Mouse (Mus musculus) thymus, adult 2 months (tissue): ENCODE measurements around the gene Zfhx3. TPM values are rescaled to one million over a fixed set of nuclear protein-coding genes. Genes with fewer than 3 reads are reported as not detected.

Source experiments
- DNase-seq: peaks from one replicate; pipeline ENCODE4 v3.0.0; 2021
- H3K27ac ChIP-seq: fragments of 200-500 bp; 2 replicates; pipeline ENCODE4 v1.5.1; 2012; ENCODE audit warnings: low read length, control low read depth; ENCODE audit not compliant: control insufficient read depth, insufficient read depth
- H3K27me3 ChIP-seq: fragments of 200-500 bp; 2 replicates; pipeline ENCODE4 v1.6.1; 2012; ENCODE audit warnings: mild to moderate bottlenecking, low read length, moderate library complexity, mixed read lengths; ENCODE audit not compliant: control insufficient read depth, insufficient read depth
- H3K36me3 ChIP-seq: fragments of 200-500 bp; 2 replicates; pipeline ENCODE4 v1.6.1; 2012; ENCODE audit warnings: mild to moderate bottlenecking, low read length, moderate library complexity; ENCODE audit not compliant: control insufficient read depth, insufficient read depth
- H3K4me1 ChIP-seq: fragments of 200-500 bp; replicated peaks from 2 replicates; pipeline ENCODE4 v1.6.1; 2012; ENCODE audit warnings: low read length; ENCODE audit not compliant: control insufficient read depth, insufficient read depth
- H3K4me3 ChIP-seq: fragments of 200-500 bp; 2 replicates; pipeline ENCODE4 v1.5.1; 2012; ENCODE audit warnings: mild to moderate bottlenecking, low read length, control low read depth, moderate library complexity; ENCODE audit not compliant: control insufficient read depth, insufficient read depth
- CTCF ChIP-seq: fragments of 200-500 bp; IDR thresholded peaks from 2 replicates; pipeline ENCODE4 v1.5.1; 2012; ENCODE audit warnings: mild to moderate bottlenecking, control low read depth, low read length, moderate library complexity, borderline replicate concordance; ENCODE audit not compliant: control insufficient read depth, poor library complexity, insufficient read depth; ENCODE audit errors: extremely low read depth
- POLR2A ChIP-seq: fragments of 200-500 bp; IDR thresholded peaks from 2 replicates; pipeline ENCODE4 v1.6.1; 2012; ENCODE audit warnings: mild to moderate bottlenecking, low read length, control low read depth, moderate library complexity; ENCODE audit not compliant: control insufficient read depth, poor library complexity, insufficient read depth; ENCODE audit errors: extremely low read depth
- WGBS: fragments of 180-500 bp; shearing (Covaris S2); methylation state at CpG from one replicate; pipeline ENCODE4 v1.1.7; 2018; 5-methylcytosine and 5-hydroxymethylcytosine counted together
- polyA plus RNA-seq: library from polyadenylated mRNA; depleted of rRNA; stranded (reverse); fragments of >200 nt; gene quantifications from 2 replicates; pipeline ENCODE4 v1.2.3, GENCODE M21; 2012

Gene Zfhx3
- polyA plus RNA-seq, 1 experiment, result 1.1 TPM

DNA sequence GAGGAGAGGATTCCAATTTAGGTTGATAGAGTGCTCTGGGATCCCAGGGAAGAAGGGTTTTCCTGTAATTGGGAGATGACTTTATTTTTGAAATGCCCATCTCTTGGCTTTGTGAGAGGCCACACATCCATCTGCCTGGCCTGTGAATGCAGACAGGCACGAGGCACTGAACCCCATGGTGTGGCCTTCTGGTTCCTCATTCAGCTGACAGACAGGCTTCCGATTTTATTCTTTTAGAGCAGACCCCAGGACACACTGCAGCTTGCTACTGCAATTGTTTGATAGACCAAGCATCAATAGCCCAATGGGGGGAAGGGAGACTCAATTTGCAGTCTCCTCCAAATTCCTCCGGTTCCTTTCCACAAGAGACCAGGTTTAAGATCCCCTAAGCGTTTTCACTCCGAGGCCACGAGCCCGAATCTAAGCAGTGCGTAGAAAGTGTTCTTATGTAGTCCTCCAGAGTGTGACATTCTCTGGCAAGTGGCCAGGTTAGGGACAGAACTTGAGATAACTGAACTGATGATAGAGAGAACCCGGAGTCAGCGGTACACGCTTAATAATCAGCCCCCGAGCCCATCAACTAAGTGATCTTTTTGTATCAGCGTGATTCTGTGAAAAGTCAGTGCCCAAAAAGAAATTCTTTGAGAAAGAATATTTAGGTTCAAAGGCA lies 275.9 kb downstream of the Zfhx3 start:
- no peaks in the 10 kb centered on the region for H3K27me3 ChIP-seq
- 65% methylated on average over 13 of the region's 13 CpGs for WGBS
- no peak overlapping the region for H3K27ac ChIP-seq
- TF ChIP-seq POLR2A (no peak), CTCF (no peak)
- DNase-seq, result no peak
- no peaks in the 10 kb centered on the region for H3K4me1 ChIP-seq
- no peaks in the 10 kb centered on the region for H3K36me3 ChIP-seq
- H3K4me3 ChIP-seq, result no peak overlapping the region

DNA sequence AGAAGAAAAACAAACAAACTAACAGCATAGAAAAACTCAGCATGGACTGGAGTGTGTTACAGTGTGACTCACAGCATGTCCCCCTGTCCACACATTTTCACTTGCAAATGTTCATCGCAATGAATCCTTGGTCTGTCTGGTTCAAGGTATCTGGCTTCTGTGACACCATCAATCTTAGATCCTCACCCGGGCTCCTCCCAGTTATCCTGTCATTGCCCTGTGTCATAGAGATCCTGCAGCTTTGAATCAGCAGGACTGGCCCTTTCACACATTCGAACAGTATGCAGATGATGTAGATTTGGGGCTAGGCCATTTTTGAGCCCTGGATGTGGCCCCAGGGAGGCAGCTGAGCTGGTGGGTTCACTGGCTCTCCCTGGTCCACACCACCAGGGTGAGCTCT lies 278.1 kb downstream of the Zfhx3 start:
- H3K27me3 ChIP-seq, result no peaks in the 10 kb centered on the region
- no peak overlapping the region for H3K4me3 ChIP-seq
- H3K36me3 ChIP-seq, result no peaks in the 10 kb centered on the region
- WGBS, result 93% methylated on average over 3 of the region's 3 CpGs
- no peaks in the 10 kb centered on the region for H3K4me1 ChIP-seq
- TF ChIP-seq POLR2A, result no peak
- TF ChIP-seq CTCF, result no peak
- no peak for DNase-seq
- no peak overlapping the region for H3K27ac ChIP-seq

DNA sequence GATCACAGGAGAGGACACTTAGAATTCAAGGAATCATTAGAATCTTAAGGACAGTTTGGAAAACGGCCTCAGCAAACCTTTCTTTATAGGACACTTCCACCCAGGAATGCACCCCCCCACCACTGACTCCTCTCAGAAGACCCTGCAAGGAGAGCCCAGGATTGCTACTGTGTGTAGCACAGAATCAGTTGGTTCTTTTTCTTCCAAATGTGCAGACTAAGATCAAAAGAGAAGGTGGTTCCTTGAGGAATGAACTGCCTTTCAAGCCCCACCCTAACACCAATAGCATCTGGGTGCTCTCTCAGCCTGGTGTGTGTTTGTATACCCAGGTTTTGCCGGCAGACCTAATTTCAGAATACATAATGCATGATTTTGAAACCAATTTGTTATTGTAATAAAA lies 279.6 kb downstream of the Zfhx3 start:
- TF ChIP-seq CTCF (no peak), POLR2A (no peak)
- no peak overlapping the region for H3K27ac ChIP-seq
- no peaks in the 10 kb centered on the region for H3K36me3 ChIP-seq
- DNase-seq, result no peak
- no peak overlapping the region for H3K4me3 ChIP-seq
- 89% methylated on average over 2 of the region's 2 CpGs for WGBS
- H3K27me3 ChIP-seq, result no peaks in the 10 kb centered on the region
- H3K4me1 ChIP-seq, result no peaks in the 10 kb centered on the region

DNA sequence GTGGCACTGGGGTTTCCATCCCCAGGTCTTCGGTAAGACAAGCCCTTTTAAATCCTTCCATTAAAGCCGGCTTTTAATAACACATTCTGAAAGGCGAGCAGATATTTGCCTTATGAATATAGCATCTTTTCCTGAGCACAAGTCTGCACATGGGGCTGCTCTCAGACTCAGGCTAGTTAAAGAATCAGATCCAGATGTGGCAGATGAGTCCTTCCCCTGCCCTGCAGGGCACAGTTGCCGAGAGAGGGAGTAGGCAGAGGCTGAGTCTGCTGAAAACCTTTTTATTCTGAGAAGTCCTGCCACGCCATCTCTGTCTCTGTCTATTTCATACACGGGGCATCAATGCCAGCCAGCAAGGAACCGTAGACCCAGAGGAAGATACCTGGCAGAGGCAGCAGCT lies 289.9 kb downstream of the Zfhx3 start:
- H3K36me3 ChIP-seq, result no peaks in the 10 kb centered on the region
- H3K4me1 ChIP-seq, result no peaks in the 10 kb centered on the region; the same call in 1 of the 2 replicates
- no peak for DNase-seq
- 93% methylated on average over 7 of the region's 7 CpGs for WGBS
- TF ChIP-seq POLR2A, result no peak
- no peak for TF ChIP-seq CTCF
- H3K27ac ChIP-seq, result no peak overlapping the region
- no peak overlapping the region for H3K4me3 ChIP-seq
- no peaks in the 10 kb centered on the region for H3K27me3 ChIP-seq

DNA sequence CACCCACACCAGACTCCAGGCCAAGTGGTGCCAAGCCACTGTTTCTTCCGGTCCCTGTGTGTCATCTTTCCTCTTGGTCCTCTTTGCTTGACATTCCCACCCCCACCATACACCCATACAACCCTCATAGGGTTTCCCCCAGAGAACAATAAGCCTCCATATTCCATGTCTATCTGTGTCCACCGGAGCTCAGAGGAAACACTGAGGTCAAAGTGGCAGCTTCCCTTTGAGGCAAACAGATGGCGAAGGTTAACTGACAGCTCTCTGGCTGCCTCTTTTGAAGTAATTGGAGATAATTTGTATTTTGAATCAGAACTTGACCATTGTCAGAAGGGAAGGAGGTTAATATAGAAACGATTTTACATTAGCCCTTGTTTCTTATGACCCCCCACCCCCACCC lies 292.0 kb downstream of the Zfhx3 start:
- H3K27me3 ChIP-seq, result no peaks in the 10 kb centered on the region
- no peak overlapping the region for H3K27ac ChIP-seq
- H3K4me1 ChIP-seq, result no peaks in the 10 kb centered on the region; the same call in 1 of the 2 replicates
- H3K4me3 ChIP-seq, result no peak overlapping the region
- TF ChIP-seq CTCF (no peak), POLR2A (no peak)
- DNase-seq, result no peak
- H3K36me3 ChIP-seq, result no peaks in the 10 kb centered on the region
- 54% methylated on average over 4 of the region's 4 CpGs for WGBS

DNA sequence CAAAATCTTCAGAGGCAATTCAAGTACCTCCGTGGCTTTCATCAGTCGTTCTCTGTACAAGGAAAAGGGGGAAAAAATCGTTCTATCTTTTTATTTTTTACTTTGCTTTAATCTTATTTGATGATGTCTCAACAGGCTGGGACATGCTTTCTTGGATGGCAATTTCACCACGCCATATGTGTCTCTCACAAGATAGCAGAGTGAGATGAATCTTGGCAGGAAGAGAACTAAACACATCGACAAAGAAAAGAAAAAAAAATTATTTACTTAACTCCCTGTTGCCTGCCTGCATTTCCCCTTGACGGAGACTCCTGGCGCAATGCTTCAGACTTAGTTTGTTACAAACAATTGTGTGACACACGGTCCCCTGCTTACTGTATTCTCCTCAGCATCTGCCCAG lies 294.3 kb downstream of the Zfhx3 start:
- Histone ChIP-seq H3K4me3 (no peak overlapping the region), H3K27ac (no peak overlapping the region), H3K27me3 (no peaks in the 10 kb centered on the region), H3K36me3 (no peaks in the 10 kb centered on the region), H3K4me1 (no peaks in the 10 kb centered on the region; the same call in 1 of the 2 replicates)
- 77% methylated on average over 8 of the region's 8 CpGs for WGBS
- TF ChIP-seq POLR2A, result no peak
- no peak for TF ChIP-seq CTCF
- no peak for DNase-seq

DNA sequence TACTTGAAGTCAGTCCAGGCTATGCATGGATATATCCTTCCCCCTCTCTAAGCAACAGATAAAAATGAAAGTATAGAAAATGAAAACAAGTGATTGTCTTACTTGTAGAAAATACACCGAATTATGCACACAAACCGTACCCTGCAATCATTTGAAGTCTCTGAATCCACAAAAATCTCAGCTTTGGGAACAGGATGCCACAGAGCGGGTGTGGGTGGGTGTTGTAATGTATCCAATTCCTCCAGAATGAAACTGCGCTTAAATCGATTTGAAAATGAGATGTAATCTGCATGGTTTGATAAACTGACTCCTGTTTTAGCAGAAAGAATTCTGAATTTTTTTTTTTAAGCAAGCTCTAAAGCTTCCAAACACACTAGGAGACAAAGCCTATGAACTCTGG lies 297.1 kb downstream of the Zfhx3 start:
- H3K27ac ChIP-seq, result no peak overlapping the region
- TF ChIP-seq POLR2A (no peak), CTCF (no peak)
- 91% methylated on average over 5 of the region's 5 CpGs for WGBS
- H3K36me3 ChIP-seq, result no peaks in the 10 kb centered on the region
- H3K4me3 ChIP-seq, result no peak overlapping the region
- DNase-seq, result no peak
- no peaks in the 10 kb centered on the region for H3K27me3 ChIP-seq
- no peaks in the 10 kb centered on the region; the same call in 1 of the 2 replicates for H3K4me1 ChIP-seq
